Mouse (Mus musculus) limb, embryonic 13.5 days (tissue): ENCODE measurements at regions not wholly inside any gene's neighbourhood (a gene's known extent, or its start where the extent isn't known, plus 50 kb on each side); places are given as distances from the start of the nearest gene placed in this dataset.

Experiments
- ATAC-seq: fragments of 200-750 bp; cut with Nextera tagmentation; 2 replicates; pipeline ENCODE4 v1.8.0; 2017; ENCODE audit warnings: low read depth, moderate number of reproducible peaks, moderate TSS enrichment; ENCODE audit not compliant: low FRiP score
- H3K27ac ChIP-seq: fragments of 300-500 bp; sonication (generic); 2 replicates; pipeline ENCODE4 v1.5.1; 2015; ENCODE audit warnings: inconsistent platforms, mild to moderate bottlenecking, moderate library complexity
- H3K27me3 ChIP-seq: fragments of 300-500 bp; sonication (generic); 2 replicates; pipeline ENCODE4 v1.6.1; 2015; ENCODE audit warnings: mild to moderate bottlenecking, inconsistent platforms
- H3K36me3 ChIP-seq: fragments of 300-500 bp; sonication (generic); 2 replicates; pipeline ENCODE4 v1.6.1; 2015; ENCODE audit warnings: inconsistent platforms, mild to moderate bottlenecking, moderate library complexity
- H3K4me1 ChIP-seq: fragments of 300-500 bp; sonication (generic); 2 replicates; pipeline ENCODE4 v1.6.1; 2015; ENCODE audit warnings: inconsistent platforms
- H3K4me2 ChIP-seq: fragments of 300-500 bp; sonication (generic); replicated peaks from 2 replicates; pipeline ENCODE4 v1.6.1; 2015; ENCODE audit warnings: inconsistent platforms, mild to moderate bottlenecking, moderate library complexity
- H3K4me3 ChIP-seq: fragments of 300-500 bp; sonication (generic); 2 replicates; pipeline ENCODE4 v1.5.1; 2015; ENCODE audit warnings: moderate library complexity, mild to moderate bottlenecking, inconsistent platforms
- H3K9ac ChIP-seq: fragments of 300-500 bp; sonication (generic); 2 replicates; pipeline ENCODE4 v1.6.1; 2015; ENCODE audit warnings: mild to moderate bottlenecking, inconsistent platforms
- H3K9me3 ChIP-seq: fragments of 300-500 bp; sonication (generic); 2 replicates; pipeline ENCODE4 v1.6.1; 2016; ENCODE audit warnings: inconsistent platforms
- WGBS: fragments of 180-500 bp; shearing (Covaris S2); methylation state at CpG from one replicate; pipeline ENCODE4 v1.1.7; 2015; 5-methylcytosine and 5-hydroxymethylcytosine counted together

DNA sequence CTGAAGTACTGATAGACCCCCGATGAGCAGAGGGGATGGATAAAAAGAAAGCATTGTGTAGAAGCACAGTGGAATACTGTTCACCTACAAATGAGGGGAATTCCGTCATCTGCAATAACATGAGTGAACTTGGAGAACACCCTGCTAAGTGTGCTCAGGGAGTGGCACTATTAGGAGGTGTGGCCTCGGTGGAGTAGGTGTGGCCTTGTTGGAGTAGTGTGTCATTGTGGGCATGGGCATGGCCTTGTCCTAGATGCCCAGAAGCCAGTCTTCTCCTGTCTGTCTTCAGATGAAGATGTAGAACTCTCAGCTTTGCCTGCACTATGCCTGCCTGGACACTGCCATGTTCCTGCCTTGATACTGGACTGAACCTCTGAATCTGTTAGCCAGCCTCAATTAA is 86.2 kb upstream of the Kl start:
- Histone ChIP-seq H3K4me1 (peaks cover 3% of the 10 kb centered on the region; the same call in 1 of the 2 replicates), H3K36me3 (no peaks in the 10 kb centered on the region), H3K9ac (no peak overlapping the region), H3K9me3 (peaks cover 6% of the 10 kb centered on the region; the same call in 1 of the 2 replicates), H3K4me2 (no peak overlapping the region), H3K4me3 (no peak overlapping the region), H3K27me3 (no peaks in the 10 kb centered on the region), H3K27ac (no peak overlapping the region)
- no peak for ATAC-seq
- 83% methylated on average over 3 of the region's 3 CpGs for WGBS

DNA sequence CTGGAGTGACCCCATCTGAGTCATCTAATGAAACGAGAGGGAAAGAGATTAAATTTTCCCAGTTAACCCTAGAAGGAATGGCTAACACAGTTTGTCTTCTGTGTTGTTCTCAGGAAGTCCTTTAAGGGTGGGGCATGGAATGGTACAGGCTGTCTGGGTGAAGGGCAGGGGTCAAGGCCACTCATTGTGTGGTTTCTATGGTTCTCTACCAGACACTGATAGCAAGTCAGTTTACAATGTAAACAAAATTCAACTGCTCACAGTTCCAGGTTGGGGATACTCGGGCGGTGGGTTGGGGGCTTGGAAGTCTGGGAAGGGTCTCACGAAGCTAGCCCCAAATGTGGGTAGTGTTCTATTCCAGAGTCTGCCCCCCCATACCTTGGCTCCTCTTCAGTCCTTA is 82.5 kb upstream of the Kl start:
- Histone ChIP-seq H3K4me2 (no peak overlapping the region), H3K27me3 (no peaks in the 10 kb centered on the region), H3K27ac (no peak overlapping the region), H3K36me3 (no peaks in the 10 kb centered on the region), H3K4me1 (peaks cover 4% of the 10 kb centered on the region; the same call in 1 of the 2 replicates), H3K9me3 (peaks cover 11% of the 10 kb centered on the region; the same call in 1 of the 2 replicates), H3K9ac (no peak overlapping the region), H3K4me3 (no peak overlapping the region)
- no peak for ATAC-seq
- WGBS, result 79% methylated on average over 4 of the region's 4 CpGs

DNA sequence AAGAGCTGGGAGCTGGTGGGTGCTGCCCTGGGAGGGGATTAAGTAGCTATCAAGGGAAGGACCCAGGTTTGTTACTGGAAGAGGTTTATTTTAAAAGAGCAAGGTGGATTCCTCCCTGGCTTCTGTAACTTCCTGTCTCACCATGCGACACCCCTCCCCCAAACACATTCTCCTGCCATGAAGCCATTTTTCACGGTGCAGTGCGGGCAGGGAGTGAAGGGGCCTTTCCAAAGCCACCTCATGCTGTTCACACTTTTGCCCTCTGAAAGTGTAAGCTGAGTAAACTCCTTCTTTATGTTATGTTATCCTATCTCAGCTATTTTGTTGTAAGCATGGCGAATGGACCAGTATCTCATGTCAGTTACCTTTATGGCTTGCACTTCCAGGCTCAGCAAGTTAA is 73.6 kb upstream of the Kl start:
- H3K27ac ChIP-seq, result peak overlapping the region; percentile 6
- ATAC-seq, result peak; percentile 30; the same call in 1 of the 2 replicates
- H3K4me2 ChIP-seq, result 0 out of 2 replicates have a peak overlapping the region, but pooled peaks have one; percentile 7
- H3K27me3 ChIP-seq, result no peaks in the 10 kb centered on the region
- H3K36me3 ChIP-seq, result no peaks in the 10 kb centered on the region
- H3K4me1 ChIP-seq, result peaks cover 35% of the 10 kb centered on the region
- peaks cover 22% of the 10 kb centered on the region for H3K9me3 ChIP-seq
- H3K9ac ChIP-seq, result no peak overlapping the region
- WGBS, result 17% methylated on average over 4 of the region's 4 CpGs
- no peak overlapping the region for H3K4me3 ChIP-seq

DNA sequence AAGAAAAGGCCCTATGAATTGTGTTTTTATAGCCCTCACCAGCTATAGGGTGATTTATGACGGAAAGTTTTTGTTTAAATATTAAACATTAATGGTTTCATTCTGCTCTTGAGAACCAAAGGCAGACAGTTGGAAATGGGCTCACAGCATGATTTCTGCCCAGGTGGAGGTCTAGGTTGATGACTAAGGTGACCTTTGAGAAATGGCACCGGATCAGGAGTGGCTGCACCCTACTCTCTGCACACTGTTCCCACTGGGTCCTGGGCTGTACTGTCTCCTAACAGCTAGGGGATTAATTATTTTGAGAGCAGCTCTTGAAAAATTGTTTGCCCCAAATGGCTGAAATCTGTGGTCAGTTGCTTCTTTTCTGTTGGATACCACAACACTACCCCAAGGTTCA is 68.7 kb upstream of the Kl start:
- H3K4me1 ChIP-seq, result peaks cover 29% of the 10 kb centered on the region

DNA sequence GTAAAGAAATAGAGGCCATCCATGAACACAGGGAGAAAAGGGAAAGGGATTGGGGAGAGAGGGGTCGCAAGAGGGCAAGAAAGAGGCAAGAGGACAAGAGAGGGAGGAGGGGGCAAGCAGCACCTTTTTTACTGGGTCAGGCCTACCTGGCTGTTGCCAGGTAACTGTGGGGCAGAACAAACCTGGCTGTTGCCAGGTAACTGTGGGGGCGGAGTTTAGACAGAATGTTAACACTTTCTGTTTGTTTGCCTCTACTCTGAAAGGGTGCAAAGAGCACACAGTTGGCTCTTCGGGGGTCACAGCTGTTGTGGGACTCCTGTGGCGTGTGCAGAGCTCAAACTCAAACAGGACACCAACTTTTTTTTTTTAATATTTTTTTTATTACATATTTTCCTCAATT is 62.3 kb upstream of the Kl start:
- Histone ChIP-seq H3K36me3 (no peaks in the 10 kb centered on the region), H3K9ac (no peak overlapping the region), H3K9me3 (no peaks in the 10 kb centered on the region), H3K4me2 (no peak overlapping the region), H3K4me3 (no peak overlapping the region), H3K27ac (no peak overlapping the region), H3K27me3 (peaks cover 5% of the 10 kb centered on the region; the same call in 1 of the 2 replicates), H3K4me1 (peaks cover 23% of the 10 kb centered on the region)
- ATAC-seq, result no peak
- WGBS, result 80% methylated on average over 4 of the region's 4 CpGs

More for the DNA sequence above, 68.7 kb upstream of the Kl start:
- Histone ChIP-seq H3K4me2 (no peak overlapping the region), H3K27me3 (no peaks in the 10 kb centered on the region), H3K9me3 (peaks cover 12% of the 10 kb centered on the region), H3K9ac (no peak overlapping the region), H3K4me3 (no peak overlapping the region), H3K36me3 (no peaks in the 10 kb centered on the region), H3K27ac (no peak overlapping the region)
- 40% methylated on average over 2 of the region's 2 CpGs for WGBS
- ATAC-seq, result no peak

DNA sequence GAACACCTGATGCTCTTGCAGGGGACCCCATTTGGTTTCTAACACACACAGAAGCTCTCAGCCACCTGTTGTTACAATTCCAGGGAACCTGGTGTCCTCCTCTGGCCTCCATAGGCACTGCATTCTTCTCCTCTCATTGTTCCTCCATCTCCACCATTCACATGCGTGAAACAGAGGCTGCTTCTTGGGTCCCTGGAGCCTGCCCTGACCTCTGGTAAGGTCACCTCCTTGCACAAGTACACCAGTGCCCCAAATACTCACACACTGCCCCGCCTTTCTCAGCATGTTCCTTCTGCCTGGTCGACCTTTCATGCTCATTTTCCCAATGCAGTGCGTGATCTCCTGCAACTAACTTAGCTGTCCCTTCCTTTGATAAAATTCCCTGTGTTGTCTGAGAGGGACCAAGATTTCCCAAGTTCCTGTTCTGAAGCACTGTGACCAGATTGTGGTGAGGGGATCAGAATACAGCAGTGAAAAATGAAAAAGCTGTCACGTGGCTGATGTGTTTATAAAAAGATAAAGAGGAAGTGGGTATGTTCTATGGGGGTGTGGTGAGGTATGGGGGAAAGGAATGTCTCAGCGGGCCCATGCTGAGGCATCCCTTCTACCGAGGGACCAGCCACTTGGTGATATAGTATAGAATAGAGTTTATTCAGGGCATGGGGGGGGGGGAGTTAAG is 61.0 kb upstream of the Kl start:
- ATAC-seq, result no peak
- H3K9ac ChIP-seq, result no peak overlapping the region
- 73% methylated on average over 7 of the region's 7 CpGs for WGBS
- no peak overlapping the region for H3K4me3 ChIP-seq
- H3K27me3 ChIP-seq, result peaks cover 5% of the 10 kb centered on the region; the same call in 1 of the 2 replicates
- H3K4me2 ChIP-seq, result no peak overlapping the region
- H3K9me3 ChIP-seq, result no peaks in the 10 kb centered on the region
- no peaks in the 10 kb centered on the region for H3K36me3 ChIP-seq
- H3K27ac ChIP-seq, result no peak overlapping the region
- H3K4me1 ChIP-seq, result peaks cover 34% of the 10 kb centered on the region

DNA sequence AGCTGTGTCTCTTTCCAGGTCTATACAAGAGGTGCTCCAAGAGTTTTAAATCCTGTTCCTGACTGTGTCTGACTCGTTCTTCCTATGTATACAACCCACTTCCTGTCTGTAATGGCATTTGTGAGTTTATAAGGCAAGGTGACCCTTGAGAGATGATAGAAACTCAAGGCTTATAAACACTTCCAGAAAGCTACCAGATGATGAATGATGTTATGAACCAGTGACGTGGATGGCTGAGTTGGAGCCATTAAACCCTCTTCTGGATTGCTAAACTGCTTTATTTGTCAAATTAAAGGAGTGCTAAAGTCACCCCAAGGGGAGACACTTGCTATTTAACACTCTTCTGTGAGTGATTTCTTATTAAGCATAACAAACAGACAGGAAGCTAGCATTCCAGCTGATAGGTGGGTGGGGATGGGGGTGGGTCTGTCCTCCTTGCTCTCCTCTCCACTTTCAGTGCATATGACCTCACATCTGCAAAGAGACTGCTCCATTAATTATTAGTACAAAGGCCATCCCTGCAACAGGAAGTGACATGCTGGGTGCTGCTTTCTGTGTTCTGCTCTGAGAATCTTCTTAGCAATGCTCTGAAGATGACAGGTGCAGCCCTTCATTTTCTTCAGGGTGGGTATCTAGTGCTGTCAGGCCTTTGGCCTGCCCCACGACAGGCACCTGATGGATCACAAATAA is 58.2 kb upstream of the Kl start:
- Histone ChIP-seq H3K27ac (no peak overlapping the region), H3K4me1 (peaks cover 34% of the 10 kb centered on the region), H3K4me2 (no peak overlapping the region), H3K27me3 (peaks cover 5% of the 10 kb centered on the region; the same call in 1 of the 2 replicates), H3K9ac (no peak overlapping the region), H3K36me3 (no peaks in the 10 kb centered on the region), H3K9me3 (no peaks in the 10 kb centered on the region), H3K4me3 (no peak overlapping the region)
- ATAC-seq, result no peak; the same call in 1 of the 2 replicates
- 19% methylated on average over 3 of the region's 3 CpGs for WGBS

DNA sequence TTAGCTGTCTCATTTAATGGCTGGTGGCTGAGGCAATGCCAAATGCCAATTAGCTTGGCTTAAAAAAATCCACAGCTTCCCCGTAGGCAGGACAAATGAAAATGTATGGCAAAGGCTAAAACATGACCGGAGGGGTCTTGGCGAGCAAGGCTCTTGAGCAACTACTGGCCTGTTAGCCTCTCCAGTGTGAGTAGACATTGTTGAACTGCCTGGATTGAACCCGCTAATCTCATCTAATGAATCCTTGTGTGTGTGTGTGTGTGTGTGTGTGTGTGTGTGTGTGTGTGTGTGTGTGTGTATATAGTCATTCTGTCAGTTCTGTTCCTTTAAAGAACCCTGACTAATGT is 57.7 kb upstream of the Kl start:
- H3K4me2 ChIP-seq, result no peak overlapping the region
- H3K9me3 ChIP-seq, result no peaks in the 10 kb centered on the region
- WGBS, result 53% methylated on average over 4 of the region's 4 CpGs
- H3K4me1 ChIP-seq, result peaks cover 34% of the 10 kb centered on the region
- no peak for ATAC-seq
- no peaks in the 10 kb centered on the region for H3K36me3 ChIP-seq
- no peak overlapping the region for H3K27ac ChIP-seq
- no peak overlapping the region for H3K4me3 ChIP-seq
- H3K27me3 ChIP-seq, result peaks cover 5% of the 10 kb centered on the region; the same call in 1 of the 2 replicates
- H3K9ac ChIP-seq, result no peak overlapping the region

DNA sequence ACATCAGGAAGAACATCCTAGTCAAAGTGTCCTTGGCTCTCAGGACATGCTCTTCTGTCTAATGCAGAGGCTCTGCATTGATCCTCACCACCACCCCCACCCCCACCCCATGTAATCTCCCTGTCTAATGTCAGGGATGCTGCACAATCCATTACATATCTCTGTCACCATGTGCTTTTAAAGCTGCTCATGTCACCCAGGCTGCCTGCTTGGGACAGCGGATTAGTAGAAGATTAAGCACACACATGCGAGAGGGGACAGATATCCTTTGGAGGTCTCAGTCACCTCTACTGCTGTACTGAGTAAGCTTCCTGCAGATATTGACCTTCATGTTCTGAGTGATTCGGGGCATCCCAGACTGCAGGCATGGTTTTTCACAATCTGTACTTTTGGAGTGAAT is 50.7 kb upstream of the Kl start:
- Histone ChIP-seq H3K27ac (no peak overlapping the region), H3K36me3 (no peaks in the 10 kb centered on the region), H3K4me3 (no peak overlapping the region), H3K4me1 (no peaks in the 10 kb centered on the region), H3K27me3 (no peaks in the 10 kb centered on the region), H3K4me2 (no peak overlapping the region), H3K9ac (no peak overlapping the region), H3K9me3 (no peaks in the 10 kb centered on the region)
- no peak for ATAC-seq
- WGBS, result 83% methylated on average over 3 of the region's 3 CpGs
